Mouse (Mus musculus): ENCODE results near the gene Lexm. TPM values are rescaled to one million over a fixed set of nuclear protein-coding genes. Genes with fewer than 3 reads are reported as not detected.

The Lexm gene
- total and polyA plus RNA-seq, 3 experiments = not detected

- H3K27me3 ChIP-seq (ENCODE audit: control insufficient read depth, insufficient read depth, low read length) = no peaks in the 10 kb centered on the region
- TF ChIP-seq CTCF (IDR thresholded peaks at IDR 0.05) = no peak; the same call in 1 of the 2 replicates
- TF ChIP-seq POLR2A (IDR thresholded peaks at IDR 0.05; ENCODE audit: insufficient read depth, low read depth, low read length) = no peak
- TF ChIP-seq EP300 (IDR thresholded peaks at IDR 0.05; ENCODE audit: insufficient read depth, low read depth, low read length) = no peak
- no peaks in the 10 kb centered on the region for H3K4me1 ChIP-seq (ENCODE audit: control insufficient read depth, insufficient read depth, low read length)
- intact Hi-C loops (cut with DNase I) = loop anchor here (1.0 to 5.0 kb wide), 2 partner anchors 78 to 532 kb away; no protein-coding TSS in a partner anchor
- H3K79me2 ChIP-seq (replicated peaks; ENCODE audit: control insufficient read depth, insufficient read depth, low read length) = no peaks in the 10 kb centered on the region
- no peaks in the 10 kb centered on the region for H3K36me3 ChIP-seq (ENCODE audit: control insufficient read depth, insufficient read depth, low read length)
- no peak overlapping the region for H3K4me3 ChIP-seq
- H3K9ac ChIP-seq (ENCODE audit: low read depth, low read length) = no peak overlapping the region
- no peak overlapping the region for H3K27ac ChIP-seq
- WGBS = 33% methylated on average over 14 of the region's 14 CpGs
- DNase-seq = peak; percentile 38 to 69
These were observed 13.5 kb upstream of the Lexm start for GRCm38 (mm10) chr4:106630333-106631220.

GRCm38 (mm10) chr4:106629374-106629773, 12.3 kb upstream of the Lexm start:
- no peaks in the 10 kb centered on the region for H3K79me2 ChIP-seq (replicated peaks; ENCODE audit: control insufficient read depth, insufficient read depth, low read length)
- no peak for DNase-seq
- intact Hi-C loops (cut with DNase I) = no loop called here
- 70% methylated on average over 5 of the region's 5 CpGs for WGBS
- no peak overlapping the region for H3K4me3 ChIP-seq
- TF ChIP-seq EP300 (IDR thresholded peaks at IDR 0.05; ENCODE audit: insufficient read depth, low read depth, low read length) = no peak
- TF ChIP-seq CTCF (IDR thresholded peaks at IDR 0.05) = no peak
- no peak for TF ChIP-seq POLR2A (IDR thresholded peaks at IDR 0.05; ENCODE audit: insufficient read depth, low read depth, low read length)
- no peaks in the 10 kb centered on the region for H3K4me1 ChIP-seq (ENCODE audit: control insufficient read depth, insufficient read depth, low read length)
- no peak overlapping the region for H3K9ac ChIP-seq (ENCODE audit: low read depth, low read length)
- H3K36me3 ChIP-seq (ENCODE audit: control insufficient read depth, insufficient read depth, low read length) = no peaks in the 10 kb centered on the region
- no peak overlapping the region for H3K27ac ChIP-seq
- H3K27me3 ChIP-seq (ENCODE audit: control insufficient read depth, insufficient read depth, low read length) = no peaks in the 10 kb centered on the region

GRCm38 (mm10) chr4:106628650-106629360, 11.8 kb upstream of the Lexm start:
- no peak overlapping the region for H3K4me3 ChIP-seq
- WGBS = 34% methylated on average over 9 of the region's 9 CpGs
- intact Hi-C loops (cut with DNase I) = no loop called here
- H3K36me3 ChIP-seq (ENCODE audit: control insufficient read depth, insufficient read depth, low read length) = no peaks in the 10 kb centered on the region
- DNase-seq = no peak
- H3K79me2 ChIP-seq (replicated peaks; ENCODE audit: control insufficient read depth, insufficient read depth, low read length) = no peaks in the 10 kb centered on the region
- H3K9ac ChIP-seq (ENCODE audit: low read depth, low read length) = no peak overlapping the region
- H3K27me3 ChIP-seq (ENCODE audit: control insufficient read depth, insufficient read depth, low read length) = no peaks in the 10 kb centered on the region; the same call in 1 of the 2 replicates
- no peak overlapping the region for H3K27ac ChIP-seq
- TF ChIP-seq CTCF (IDR thresholded peaks at IDR 0.05) (no peak), POLR2A (IDR thresholded peaks at IDR 0.05; ENCODE audit: insufficient read depth, low read depth, low read length) (no peak), EP300 (IDR thresholded peaks at IDR 0.05; ENCODE audit: insufficient read depth, low read depth, low read length) (no peak)
- no peaks in the 10 kb centered on the region for H3K4me1 ChIP-seq (ENCODE audit: control insufficient read depth, insufficient read depth, low read length)

GRCm38 (mm10) chr4:106627809-106628208, 10.8 kb upstream of the Lexm start:
- H3K27ac ChIP-seq = no peak overlapping the region
- no peak overlapping the region for H3K9ac ChIP-seq (ENCODE audit: low read depth, low read length)
- no peak for DNase-seq
- no peak for TF ChIP-seq EP300 (IDR thresholded peaks at IDR 0.05; ENCODE audit: insufficient read depth, low read depth, low read length)
- no peak for TF ChIP-seq POLR2A (IDR thresholded peaks at IDR 0.05; ENCODE audit: insufficient read depth, low read depth, low read length)
- no peak for TF ChIP-seq CTCF (IDR thresholded peaks at IDR 0.05)
- H3K36me3 ChIP-seq (ENCODE audit: control insufficient read depth, insufficient read depth, low read length) = no peaks in the 10 kb centered on the region
- WGBS = 74% methylated on average over 5 of the region's 5 CpGs
- no peak overlapping the region for H3K4me3 ChIP-seq
- H3K79me2 ChIP-seq (replicated peaks; ENCODE audit: control insufficient read depth, insufficient read depth, low read length) = no peaks in the 10 kb centered on the region
- H3K4me1 ChIP-seq (ENCODE audit: control insufficient read depth, insufficient read depth, low read length) = no peaks in the 10 kb centered on the region
- intact Hi-C loops (cut with DNase I) = no loop called here
- no peaks in the 10 kb centered on the region; the same call in 1 of the 2 replicates for H3K27me3 ChIP-seq (ENCODE audit: control insufficient read depth, insufficient read depth, low read length)

GRCm38 (mm10) chr4:106624271-106624670, 7.2 kb upstream of the Lexm start:
- Histone ChIP-seq H3K27me3 (ENCODE audit: control insufficient read depth, insufficient read depth, low read length) (peaks cover 2% of the 10 kb centered on the region; the same call in 1 of the 2 replicates), H3K4me1 (ENCODE audit: control insufficient read depth, insufficient read depth, low read length) (no peaks in the 10 kb centered on the region), H3K27ac (no peak overlapping the region), H3K36me3 (ENCODE audit: control insufficient read depth, insufficient read depth, low read length) (no peaks in the 10 kb centered on the region), H3K4me3 (no peak overlapping the region), H3K79me2 (replicated peaks; ENCODE audit: control insufficient read depth, insufficient read depth, low read length) (no peaks in the 10 kb centered on the region), H3K9ac (ENCODE audit: low read depth, low read length) (no peak overlapping the region)
- WGBS = 90% methylated on average over 10 of the region's 10 CpGs
- TF ChIP-seq POLR2A (IDR thresholded peaks at IDR 0.05; ENCODE audit: insufficient read depth, low read depth, low read length) (no peak), EP300 (IDR thresholded peaks at IDR 0.05; ENCODE audit: insufficient read depth, low read depth, low read length) (no peak), CTCF (IDR thresholded peaks at IDR 0.05) (no peak)
- no peak for DNase-seq
- intact Hi-C loops (cut with DNase I) = no loop called here
